Mouse (Mus musculus): ENCODE data around the gene Cdh23. TPM values are rescaled to one million over a fixed set of nuclear protein-coding genes. Genes with fewer than 3 reads are reported as not detected.

Cdh23 gene
- polyA plus RNA-seq, 1 experiment: not detected

DNA sequence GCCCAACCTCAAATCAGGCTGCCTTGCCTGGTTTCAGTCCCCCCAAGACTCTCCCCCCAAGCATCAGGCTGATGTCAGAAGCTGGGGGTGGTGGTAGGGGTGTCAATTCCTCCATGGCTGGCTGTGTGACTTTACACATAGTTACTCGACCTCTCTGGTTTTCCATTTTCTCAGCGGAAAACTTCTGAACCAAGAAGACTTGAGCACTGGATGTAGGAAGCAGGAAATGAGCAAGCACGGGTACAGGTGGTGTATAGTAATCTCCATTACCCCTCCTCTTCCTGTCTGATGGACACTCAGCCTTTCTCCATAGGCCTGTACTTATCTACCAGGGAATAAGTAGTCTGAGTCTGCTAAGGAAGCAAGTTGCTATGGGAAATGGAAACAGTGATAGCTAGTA is 316.1 kb downstream of the Cdh23 start:
- Histone ChIP-seq H3K4me3 (ENCODE audit: insufficient read depth, low read length) (no peak overlapping the region), H3K4me1 (ENCODE audit: control insufficient read depth, insufficient read depth, low read length) (peaks cover 35% of the 10 kb centered on the region), H3K27ac (ENCODE audit: insufficient read depth, low read depth, low read length) (peak overlapping the region; percentile 62)
- no peak for TF ChIP-seq CTCF (IDR thresholded peaks at IDR 0.05; ENCODE audit: low read depth, low read length)
- TF ChIP-seq POLR2A (IDR thresholded peaks at IDR 0.05; ENCODE audit: borderline replicate concordance, low read depth, low read length): no peak

GRCm38 (mm10) chr10:60379419-60379957 is 316.8 kb downstream of the Cdh23 start:
- Histone ChIP-seq H3K4me3 (ENCODE audit: insufficient read depth, low read length) (no peak overlapping the region), H3K4me1 (ENCODE audit: control insufficient read depth, insufficient read depth, low read length) (peaks cover 42% of the 10 kb centered on the region), H3K27ac (ENCODE audit: insufficient read depth, low read depth, low read length) (peak overlapping the region; percentile 62)
- no peak for TF ChIP-seq POLR2A (IDR thresholded peaks at IDR 0.05; ENCODE audit: borderline replicate concordance, low read depth, low read length)
- TF ChIP-seq CTCF (IDR thresholded peaks at IDR 0.05; ENCODE audit: low read depth, low read length): no peak

DNA sequence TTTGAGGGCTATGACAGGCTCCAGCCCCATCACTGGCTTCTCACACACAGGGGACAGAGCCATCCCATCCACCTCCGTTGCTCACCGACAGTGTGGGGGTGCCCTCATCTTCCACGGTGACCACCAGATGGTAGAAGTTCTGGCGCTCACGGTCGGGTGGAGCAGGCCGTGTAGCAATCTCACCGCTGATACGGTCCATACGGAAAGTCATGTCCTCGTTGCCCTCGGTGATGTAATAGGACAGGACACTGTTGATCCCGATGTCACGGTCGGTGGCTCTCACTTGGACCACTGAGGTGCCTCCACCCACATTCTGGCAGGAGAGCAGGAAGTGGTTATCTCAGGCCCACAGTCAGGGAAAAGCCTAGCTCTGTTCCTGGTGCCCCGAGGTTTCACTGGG is 319.6 kb downstream of the Cdh23 start:
- no peak overlapping the region for H3K4me3 ChIP-seq (ENCODE audit: insufficient read depth, low read length)
- H3K4me1 ChIP-seq (ENCODE audit: control insufficient read depth, insufficient read depth, low read length): peaks cover 64% of the 10 kb centered on the region
- TF ChIP-seq CTCF (IDR thresholded peaks at IDR 0.05; ENCODE audit: low read depth, low read length): no peak
- no peak for TF ChIP-seq POLR2A (IDR thresholded peaks at IDR 0.05; ENCODE audit: borderline replicate concordance, low read depth, low read length)
- no peak overlapping the region for H3K27ac ChIP-seq (ENCODE audit: insufficient read depth, low read depth, low read length)

DNA sequence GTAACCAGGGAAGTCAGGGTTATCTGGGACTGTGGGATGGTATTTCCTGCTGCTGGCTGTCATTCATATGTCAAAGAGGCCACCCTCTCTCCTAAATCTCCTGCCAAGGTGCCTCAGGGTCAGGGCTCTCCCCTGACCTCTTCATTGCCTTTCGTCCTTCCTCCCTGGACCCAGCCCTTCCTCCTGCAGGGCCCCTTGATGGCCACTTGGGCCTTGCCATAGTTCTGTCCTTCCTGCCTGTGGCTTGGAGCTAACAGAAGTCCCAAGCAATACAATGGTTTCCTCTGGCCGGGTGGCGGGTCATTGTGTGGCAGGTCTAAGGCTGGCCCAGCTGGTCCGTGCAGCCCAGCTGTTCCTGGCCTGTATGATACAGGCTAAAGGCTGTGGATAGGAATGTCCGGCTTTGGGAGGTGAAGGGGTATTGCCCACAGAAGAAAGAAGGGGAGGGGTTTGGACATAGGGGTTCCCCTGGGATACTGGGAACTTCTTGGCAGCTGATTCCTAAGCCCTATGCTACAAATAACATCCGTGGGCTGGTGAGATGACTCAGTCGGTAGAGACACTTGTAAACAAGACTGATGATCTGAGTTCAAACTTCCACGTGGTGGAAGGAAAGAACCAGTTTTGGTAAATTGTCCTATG is 322.2 kb downstream of the Cdh23 start:
- peaks cover 70% of the 10 kb centered on the region for H3K4me1 ChIP-seq (ENCODE audit: control insufficient read depth, insufficient read depth, low read length)
- no peak overlapping the region for H3K4me3 ChIP-seq (ENCODE audit: insufficient read depth, low read length)
- peak overlapping the region; percentile 99 for H3K27ac ChIP-seq (ENCODE audit: insufficient read depth, low read depth, low read length)
- no peak for TF ChIP-seq POLR2A (IDR thresholded peaks at IDR 0.05; ENCODE audit: borderline replicate concordance, low read depth, low read length)
- no peak for TF ChIP-seq CTCF (IDR thresholded peaks at IDR 0.05; ENCODE audit: low read depth, low read length)

DNA sequence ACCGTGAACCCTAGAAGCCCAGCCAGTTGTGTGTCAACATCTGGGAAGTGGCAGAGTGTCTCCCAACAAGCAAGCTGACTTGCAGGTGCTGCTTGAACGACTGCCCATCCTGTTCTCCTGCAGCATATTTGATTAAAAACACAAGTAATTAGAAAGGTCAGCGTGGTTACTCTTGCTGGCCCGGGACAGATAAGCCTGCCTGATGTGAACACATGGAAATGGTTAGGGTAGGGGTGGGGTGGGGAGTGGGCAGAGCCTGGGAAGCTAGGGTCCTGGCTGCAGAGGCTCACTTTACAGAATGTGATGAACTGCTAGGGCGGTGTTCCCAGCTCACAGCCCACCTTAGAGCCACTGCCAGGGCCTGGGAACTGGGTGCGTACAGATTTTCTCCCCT is 322.8 kb downstream of the Cdh23 start:
- Histone ChIP-seq H3K4me1 (ENCODE audit: control insufficient read depth, insufficient read depth, low read length) (peaks cover 74% of the 10 kb centered on the region), H3K27ac (ENCODE audit: insufficient read depth, low read depth, low read length) (peak overlapping the region; percentile 99)

GRCm38 (mm10) chr10:60371596-60372386 is 324.5 kb downstream of the Cdh23 start:
- no peak for TF ChIP-seq CTCF (IDR thresholded peaks at IDR 0.05; ENCODE audit: low read depth, low read length)
- TF ChIP-seq POLR2A (IDR thresholded peaks at IDR 0.05; ENCODE audit: borderline replicate concordance, low read depth, low read length): no peak
- peaks cover 86% of the 10 kb centered on the region for H3K4me1 ChIP-seq (ENCODE audit: control insufficient read depth, insufficient read depth, low read length)
- peak overlapping the region; percentile 48 for H3K4me3 ChIP-seq (ENCODE audit: insufficient read depth, low read length)
- peak overlapping the region; percentile 99 for H3K27ac ChIP-seq (ENCODE audit: insufficient read depth, low read depth, low read length)

More for the DNA sequence above, 322.8 kb downstream of the Cdh23 start:
- no peak overlapping the region for H3K4me3 ChIP-seq (ENCODE audit: insufficient read depth, low read length)
- TF ChIP-seq POLR2A (IDR thresholded peaks at IDR 0.05; ENCODE audit: borderline replicate concordance, low read depth, low read length) (no peak), CTCF (IDR thresholded peaks at IDR 0.05; ENCODE audit: low read depth, low read length) (no peak)

DNA sequence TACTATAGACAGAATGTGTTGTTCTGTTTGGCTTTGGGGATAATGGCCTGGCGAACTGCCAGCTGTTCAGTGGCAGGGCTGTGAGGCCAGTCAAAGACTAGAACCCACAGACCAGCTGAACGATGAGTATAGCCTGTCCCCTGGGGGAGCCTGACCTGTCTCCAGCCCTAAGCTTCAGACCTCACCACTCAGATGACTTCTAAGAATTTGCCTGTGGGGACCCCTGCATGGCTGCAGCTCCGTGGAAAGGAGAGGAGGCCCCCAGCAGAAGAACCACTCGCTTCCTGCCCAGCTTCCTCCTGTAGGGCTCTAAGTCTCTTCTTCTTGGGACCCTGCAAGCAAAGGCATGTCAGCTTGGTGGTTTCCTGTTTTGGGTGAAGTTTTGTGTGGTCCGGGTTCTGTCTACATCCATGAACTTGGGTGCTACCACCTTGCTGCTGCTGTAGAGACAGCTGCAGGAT is 325.7 kb downstream of the Cdh23 start:
- H3K27ac ChIP-seq (ENCODE audit: insufficient read depth, low read depth, low read length): peak overlapping the region; percentile 99
- peaks cover 83% of the 10 kb centered on the region for H3K4me1 ChIP-seq (ENCODE audit: control insufficient read depth, insufficient read depth, low read length)
- no peak overlapping the region for H3K4me3 ChIP-seq (ENCODE audit: insufficient read depth, low read length)
- TF ChIP-seq POLR2A (IDR thresholded peaks at IDR 0.05; ENCODE audit: borderline replicate concordance, low read depth, low read length) (no peak), CTCF (IDR thresholded peaks at IDR 0.05; ENCODE audit: low read depth, low read length) (no peak)

DNA sequence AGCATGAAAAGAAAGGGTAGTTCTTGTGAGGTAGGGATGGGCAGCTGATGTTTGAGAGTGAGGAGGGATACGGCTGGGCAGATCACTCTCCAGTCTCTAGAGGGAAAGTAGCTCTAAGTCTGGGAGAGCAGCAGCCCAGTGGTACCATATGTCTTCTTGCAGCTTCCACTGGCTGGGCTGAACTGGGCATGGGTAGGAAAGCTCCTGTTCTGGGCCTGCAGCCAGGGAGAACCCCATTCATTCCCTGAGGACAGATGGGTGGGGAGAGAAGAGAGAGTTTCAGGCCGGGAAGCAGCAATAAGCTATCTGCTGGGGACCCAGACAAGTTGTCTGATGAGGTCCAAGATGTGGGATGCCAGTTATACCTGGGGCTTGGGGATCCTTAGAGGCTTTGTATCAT is 326.2 kb downstream of the Cdh23 start:
- Histone ChIP-seq H3K4me3 (ENCODE audit: insufficient read depth, low read length) (no peak overlapping the region), H3K27ac (ENCODE audit: insufficient read depth, low read depth, low read length) (peak overlapping the region; percentile 99), H3K4me1 (ENCODE audit: control insufficient read depth, insufficient read depth, low read length) (peaks cover 84% of the 10 kb centered on the region)
- no peak for TF ChIP-seq CTCF (IDR thresholded peaks at IDR 0.05; ENCODE audit: low read depth, low read length)
- TF ChIP-seq POLR2A (IDR thresholded peaks at IDR 0.05; ENCODE audit: borderline replicate concordance, low read depth, low read length): no peak

DNA sequence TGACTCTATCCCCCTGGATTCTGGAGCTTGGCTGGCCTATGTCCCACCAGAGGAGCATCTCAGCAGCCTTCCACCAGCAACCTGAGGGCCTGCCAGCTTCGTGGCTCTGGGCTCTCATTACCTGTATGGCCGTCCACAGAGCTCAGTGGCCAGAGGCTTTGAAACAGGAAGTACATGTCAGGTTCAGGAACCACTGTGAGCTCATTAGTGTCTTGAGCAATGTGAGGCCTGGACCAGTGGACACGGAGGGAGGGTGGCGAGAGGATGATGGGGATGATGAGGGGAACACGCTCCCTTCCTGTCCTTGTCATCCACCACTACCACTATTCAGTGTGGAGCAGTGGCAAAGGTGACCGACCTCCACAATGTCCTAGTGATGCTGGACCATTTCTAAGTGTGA is 326.9 kb downstream of the Cdh23 start:
- Histone ChIP-seq H3K4me3 (ENCODE audit: insufficient read depth, low read length) (no peak overlapping the region), H3K27ac (ENCODE audit: insufficient read depth, low read depth, low read length) (peak overlapping the region; percentile 99; the same call in 1 of the 2 replicates), H3K4me1 (ENCODE audit: control insufficient read depth, insufficient read depth, low read length) (peaks cover 84% of the 10 kb centered on the region)
- TF ChIP-seq POLR2A (IDR thresholded peaks at IDR 0.05; ENCODE audit: borderline replicate concordance, low read depth, low read length) (no peak), CTCF (IDR thresholded peaks at IDR 0.05; ENCODE audit: low read depth, low read length) (no peak)

DNA sequence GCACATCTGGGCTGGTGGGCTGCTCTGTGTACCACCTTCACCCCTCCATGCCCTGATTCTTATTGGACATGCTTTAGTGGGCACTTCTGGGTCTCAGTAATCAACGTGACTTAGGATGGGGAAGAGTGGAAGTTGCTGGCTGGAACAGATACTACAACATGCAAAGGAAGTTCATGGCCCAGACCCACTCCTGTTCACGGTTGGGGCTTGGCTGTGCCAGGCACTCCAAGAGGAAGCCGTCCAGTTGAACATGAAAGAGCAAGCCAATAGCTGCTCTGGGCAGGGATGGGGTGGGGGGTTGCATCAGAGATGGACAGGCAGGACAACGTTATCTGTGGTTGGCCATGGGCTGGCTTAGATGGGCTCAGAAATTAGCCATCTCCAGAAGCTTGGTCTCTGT is 328.4 kb downstream of the Cdh23 start:
- no peak for TF ChIP-seq CTCF (IDR thresholded peaks at IDR 0.05; ENCODE audit: low read depth, low read length)
- TF ChIP-seq POLR2A (IDR thresholded peaks at IDR 0.05; ENCODE audit: borderline replicate concordance, low read depth, low read length): no peak
- peak overlapping the region; percentile 2 for H3K4me3 ChIP-seq (ENCODE audit: insufficient read depth, low read length)
- H3K27ac ChIP-seq (ENCODE audit: insufficient read depth, low read depth, low read length): peak overlapping the region; percentile 97
- peaks cover 84% of the 10 kb centered on the region for H3K4me1 ChIP-seq (ENCODE audit: control insufficient read depth, insufficient read depth, low read length)

Data from bone marrow macrophage, adult 2 months (primary cell).